Mouse (Mus musculus) intestine, embryonic 14.5 days (tissue): ENCODE results near the gene Arid1b. TPM values are rescaled to one million over a fixed set of nuclear protein-coding genes. Genes with fewer than 3 reads are reported as not detected.
A peak's percentile ranks its signal among the peaks of the same experiment; 100 is the strongest.

Experiments
- ATAC-seq: fragments of 200-750 bp; cut with Nextera tagmentation; replicated peaks from 2 replicates; pipeline ENCODE4 v1.8.0; 2017; ENCODE audit warnings: low read depth, moderate number of reproducible peaks, moderate TSS enrichment, moderate library complexity; ENCODE audit not compliant: low FRiP score, low TSS enrichment
- DNase-seq: peaks from one replicate; pipeline ENCODE4 v3.0.0-alpha.2; 2018; ENCODE audit warnings: low spot score
- H3K27ac ChIP-seq: fragments of 300-500 bp; sonication (generic); 2 replicates; pipeline ENCODE4 v1.5.1; 2014; ENCODE audit warnings: low read depth, mild to moderate bottlenecking, control low read depth
- H3K27me3 ChIP-seq: fragments of 300-500 bp; sonication (generic); replicated peaks from 2 replicates; pipeline ENCODE4 v1.6.1; 2014; ENCODE audit warnings: low read length, control low read depth; ENCODE audit not compliant: control insufficient read depth, insufficient read depth
- H3K36me3 ChIP-seq: fragments of 300-500 bp; sonication (generic); 2 replicates; pipeline ENCODE4 v1.6.1; 2014; ENCODE audit warnings: low read length, control low read depth; ENCODE audit not compliant: control insufficient read depth, insufficient read depth
- H3K4me1 ChIP-seq: fragments of 300-500 bp; sonication (generic); replicated peaks from 2 replicates; pipeline ENCODE4 v1.6.1; 2014; ENCODE audit warnings: low read length, control low read depth, mixed read lengths; ENCODE audit not compliant: control insufficient read depth, insufficient read depth
- H3K4me2 ChIP-seq: fragments of 300-500 bp; sonication (generic); 2 replicates; pipeline ENCODE4 v1.6.1; 2014; ENCODE audit warnings: low read length
- H3K4me3 ChIP-seq: fragments of 300-500 bp; sonication (generic); 2 replicates; pipeline ENCODE4 v1.5.1; 2014; ENCODE audit warnings: low read depth, low read length, control low read depth, mixed read lengths
- H3K9ac ChIP-seq: fragments of 300-500 bp; sonication (generic); 2 replicates; pipeline ENCODE4 v1.6.1; 2014; ENCODE audit warnings: mild to moderate bottlenecking, low read length
- H3K9me3 ChIP-seq: fragments of 300-500 bp; sonication (generic); 2 replicates; pipeline ENCODE4 v1.6.1; 2016; ENCODE audit warnings: low read length, control low read depth; ENCODE audit not compliant: control insufficient read depth
- WGBS: fragments of 180-500 bp; shearing (Covaris S2); extraction: QIAGEN DNeasy Blood & Tissue Kit; methylation state at CpG from one replicate; pipeline ENCODE4 v1.1.7; 2014; 5-methylcytosine and 5-hydroxymethylcytosine counted together
- polyA plus RNA-seq: library from polyadenylated mRNA; unstranded; fragments of >200 nt; fragmentation: Nextera tagmentation; extraction: Ambion mirVana; gene quantifications from 2 replicates; pipeline ENCODE4 v1.2.1, GENCODE M21; 2014

Gene Arid1b
- polyA plus RNA-seq, 1 experiment from 2014 or later: 16.4 TPM

- WGBS: 65% methylated on average over 16 of the region's 16 CpGs
- Histone ChIP-seq H3K9me3 (no peaks in the 10 kb centered on the region), H3K36me3 (no peaks in the 10 kb centered on the region), H3K4me2 (peak overlapping the region; percentile 18), H3K4me3 (no peak overlapping the region), H3K27ac (peak overlapping the region; percentile 48; the same call in 1 of the 2 replicates), H3K27me3 (no peaks in the 10 kb centered on the region), H3K4me1 (peaks cover 11% of the 10 kb centered on the region), H3K9ac (no peak overlapping the region)
- DNase-seq (no peak), ATAC-seq (no peak)
Observed at GRCm38 (mm10) chr17:4990911-4991560, 3.1 kb upstream of the Arid1b start.

- Histone ChIP-seq H3K36me3 (no peaks in the 10 kb centered on the region), H3K27me3 (no peaks in the 10 kb centered on the region), H3K4me2 (peak overlapping the region; percentile 18), H3K4me1 (peaks cover 11% of the 10 kb centered on the region), H3K4me3 (no peak overlapping the region), H3K9ac (no peak overlapping the region), H3K27ac (peak overlapping the region; percentile 48; the same call in 1 of the 2 replicates), H3K9me3 (no peaks in the 10 kb centered on the region)
- WGBS: 75% methylated on average over 10 of the region's 10 CpGs
- ATAC-seq (no peak), DNase-seq (no peak)
Observed at GRCm38 (mm10) chr17:4991600-4991999, 2.5 kb upstream of the Arid1b start.

- Histone ChIP-seq H3K27ac (peak overlapping the region; percentile 100), H3K27me3 (no peaks in the 10 kb centered on the region), H3K36me3 (no peaks in the 10 kb centered on the region), H3K4me1 (peaks cover 11% of the 10 kb centered on the region), H3K4me3 (peak overlapping the region; percentile 80), H3K9me3 (no peaks in the 10 kb centered on the region), H3K9ac (peak overlapping the region; percentile 100), H3K4me2 (peak overlapping the region; percentile 81)
- 6% methylated on average over 9 of the region's 9 CpGs for WGBS
- ATAC-seq (no peak), DNase-seq (no peak)
Observed at GRCm38 (mm10) chr17:4993497-4993839, 664 bp upstream of the Arid1b start.

- peaks cover 14% of the 10 kb centered on the region for H3K4me1 ChIP-seq
- peak overlapping the region; percentile 100 for H3K9ac ChIP-seq
- H3K4me3 ChIP-seq: peak overlapping the region; percentile 80
- H3K9me3 ChIP-seq: no peaks in the 10 kb centered on the region
- peak overlapping the region; percentile 81 for H3K4me2 ChIP-seq
- peak; percentile 52 for ATAC-seq
- no peak for DNase-seq
- H3K27me3 ChIP-seq: no peaks in the 10 kb centered on the region
- H3K36me3 ChIP-seq: no peaks in the 10 kb centered on the region
- peak overlapping the region; percentile 100 for H3K27ac ChIP-seq
- under 1% methylated on average over 23 of the region's 55 CpGs for WGBS
Observed at GRCm38 (mm10) chr17:4994504-4994812, 326 bp downstream of the Arid1b start.

- Histone ChIP-seq H3K27me3 (no peaks in the 10 kb centered on the region), H3K4me2 (peak overlapping the region; percentile 81), H3K9ac (peak overlapping the region; percentile 100), H3K27ac (peak overlapping the region; percentile 100), H3K4me3 (peak overlapping the region; percentile 80), H3K4me1 (peaks cover 17% of the 10 kb centered on the region), H3K9me3 (no peaks in the 10 kb centered on the region), H3K36me3 (no peaks in the 10 kb centered on the region)
- peak; percentile 84 for DNase-seq
- ATAC-seq: peak; percentile 73
- WGBS: 0% methylated on average over 51 of the region's 81 CpGs
Observed at GRCm38 (mm10) chr17:4994813-4995560, 855 bp downstream of the Arid1b start.

GRCm38 (mm10) chr17:4995561-4996051 lies 1.5 kb downstream of the Arid1b start:
- peak overlapping the region; percentile 100 for H3K9ac ChIP-seq
- H3K27ac ChIP-seq: peak overlapping the region; percentile 100
- H3K9me3 ChIP-seq: no peaks in the 10 kb centered on the region
- WGBS: under 1% methylated on average over 41 of the region's 56 CpGs
- DNase-seq: peak; percentile 90
- peak overlapping the region; percentile 81 for H3K4me2 ChIP-seq
- peaks cover 22% of the 10 kb centered on the region for H3K4me1 ChIP-seq
- peak; percentile 11 for ATAC-seq
- H3K4me3 ChIP-seq: peak overlapping the region; percentile 80
- H3K36me3 ChIP-seq: no peaks in the 10 kb centered on the region
- H3K27me3 ChIP-seq: no peaks in the 10 kb centered on the region

- Histone ChIP-seq H3K9ac (peak overlapping the region; percentile 100), H3K4me1 (peaks cover 29% of the 10 kb centered on the region), H3K9me3 (no peaks in the 10 kb centered on the region), H3K4me3 (peak overlapping the region; percentile 80), H3K27me3 (no peaks in the 10 kb centered on the region), H3K27ac (peak overlapping the region; percentile 100), H3K36me3 (no peaks in the 10 kb centered on the region), H3K4me2 (peak overlapping the region; percentile 81)
- DNase-seq: peak; percentile 75
- 1% methylated on average over 64 of the region's 95 CpGs for WGBS
- ATAC-seq: peak; percentile 21; the same call in 1 of the 2 replicates
Observed at GRCm38 (mm10) chr17:4996121-4996813, 2.1 kb downstream of the Arid1b start.

- H3K4me2 ChIP-seq: peak overlapping the region; percentile 81
- ATAC-seq: no peak
- no peaks in the 10 kb centered on the region for H3K36me3 ChIP-seq
- no peaks in the 10 kb centered on the region for H3K27me3 ChIP-seq
- 0% methylated on average over 20 of the region's 20 CpGs for WGBS
- peak; percentile 62 for DNase-seq
- peak overlapping the region; percentile 80 for H3K4me3 ChIP-seq
- no peaks in the 10 kb centered on the region for H3K9me3 ChIP-seq
- H3K27ac ChIP-seq: peak overlapping the region; percentile 100
- peak overlapping the region; percentile 100 for H3K9ac ChIP-seq
- H3K4me1 ChIP-seq: peaks cover 36% of the 10 kb centered on the region
Observed at GRCm38 (mm10) chr17:4996814-4997549, 2.9 kb downstream of the Arid1b start.
